Mouse (Mus musculus): ENCODE results near the gene Zzz3. TPM values are rescaled to one million over a fixed set of nuclear protein-coding genes. Genes with fewer than 3 reads are reported as not detected.

Gene Zzz3
- total RNA-seq, 2 experiments from 2014 or later, result 45.3 to 45.7 TPM

- no peak for TF ChIP-seq CTCF (conservative IDR thresholded peaks at IDR 0.05)
- DNase-seq (ENCODE audit: low spot score in 2 of 2), result no peak
- H3K27ac ChIP-seq, result peak overlapping the region; percentile 28; the same call in 1 of the 2 replicates
- no peak overlapping the region for H3K4me3 ChIP-seq
Measured at GRCm38 (mm10) chr3:152462038-152462547, 66.8 kb downstream of the Zzz3 start.

DNA sequence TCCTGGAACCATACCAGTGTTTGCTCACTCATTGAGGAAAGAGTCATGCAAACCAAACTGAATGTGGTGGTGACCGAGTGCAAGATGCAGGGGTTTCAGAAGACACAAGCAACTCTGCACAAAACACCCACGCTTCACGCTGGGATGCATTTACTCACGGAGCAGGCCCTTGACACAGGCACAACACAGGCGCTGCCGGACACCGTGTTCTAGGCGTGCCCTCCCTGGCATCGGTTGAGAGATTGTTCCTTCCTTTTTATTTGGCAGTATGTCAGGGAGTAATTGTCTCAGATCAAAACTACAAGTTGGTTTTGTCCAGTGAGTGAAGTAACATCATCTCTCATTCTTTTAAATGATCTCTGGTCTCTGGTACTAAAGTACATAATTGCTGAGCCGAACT lies 67.6 kb downstream of the Zzz3 start:
- Histone ChIP-seq H3K27ac (peak overlapping the region; percentile 28; the same call in 1 of the 2 replicates), H3K4me3 (no peak overlapping the region)
- TF ChIP-seq CTCF (conservative IDR thresholded peaks at IDR 0.05), result no peak
- no peak for DNase-seq (ENCODE audit: low spot score in 2 of 2)

- no peak for TF ChIP-seq CTCF (conservative IDR thresholded peaks at IDR 0.05)
- H3K4me3 ChIP-seq, result no peak overlapping the region
- DNase-seq (ENCODE audit: low spot score in 2 of 2), result no peak
- no peak overlapping the region for H3K27ac ChIP-seq
Measured at GRCm38 (mm10) chr3:152464462-152464861, 69.2 kb downstream of the Zzz3 start.

DNA sequence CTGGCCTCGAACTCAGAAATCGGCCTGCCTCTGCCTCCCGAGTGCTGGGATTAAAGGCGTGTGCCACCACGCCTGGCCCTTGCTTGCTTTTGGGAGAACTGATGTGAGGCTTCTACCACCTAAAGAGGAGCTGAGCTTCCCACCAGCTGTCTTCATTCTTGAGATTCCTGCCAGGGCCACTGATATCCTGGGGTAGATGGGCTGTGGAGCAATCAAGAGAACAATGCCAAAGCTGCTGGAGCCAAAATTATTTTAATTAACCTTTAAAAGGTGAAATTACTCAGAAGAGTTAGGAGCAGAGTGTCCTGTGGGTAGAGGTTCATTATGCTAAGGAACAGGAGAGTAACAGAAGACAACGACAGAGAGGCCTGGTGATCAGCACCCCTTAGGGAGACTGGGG lies 70.1 kb downstream of the Zzz3 start:
- Histone ChIP-seq H3K4me3 (no peak overlapping the region), H3K27ac (0 out of 2 replicates have a peak overlapping the region, but pooled peaks have one; percentile 7)
- no peak for TF ChIP-seq CTCF (conservative IDR thresholded peaks at IDR 0.05)
- no peak for DNase-seq (ENCODE audit: low spot score in 2 of 2)

GRCm38 (mm10) chr3:152466849-152467248 lies 71.6 kb downstream of the Zzz3 start:
- DNase-seq (ENCODE audit: low spot score in 2 of 2), result no peak
- H3K27ac ChIP-seq, result no peak overlapping the region
- no peak overlapping the region for H3K4me3 ChIP-seq
- TF ChIP-seq CTCF (conservative IDR thresholded peaks at IDR 0.05), result no peak

GRCm38 (mm10) chr3:152467312-152467711 lies 72.0 kb downstream of the Zzz3 start:
- H3K27ac ChIP-seq, result no peak overlapping the region
- no peak for DNase-seq (ENCODE audit: low spot score in 2 of 2)
- TF ChIP-seq CTCF (conservative IDR thresholded peaks at IDR 0.05), result no peak

GRCm38 (mm10) chr3:152468032-152468431 lies 72.8 kb downstream of the Zzz3 start:
- no peak for TF ChIP-seq CTCF (conservative IDR thresholded peaks at IDR 0.05)
- no peak overlapping the region for H3K4me3 ChIP-seq
- no peak for DNase-seq (ENCODE audit: low spot score in 2 of 2)

More at GRCm38 (mm10) chr3:152467312-152467711, 72.0 kb downstream of the Zzz3 start:
- no peak overlapping the region for H3K4me3 ChIP-seq

GRCm38 (mm10) chr3:152468569-152469041 lies 73.3 kb downstream of the Zzz3 start:
- no peak for TF ChIP-seq CTCF (conservative IDR thresholded peaks at IDR 0.05)
- Histone ChIP-seq H3K27ac (no peak overlapping the region), H3K4me3 (no peak overlapping the region)
- DNase-seq (ENCODE audit: low spot score in 2 of 2), result no peak

More at GRCm38 (mm10) chr3:152468032-152468431, 72.8 kb downstream of the Zzz3 start:
- no peak overlapping the region for H3K27ac ChIP-seq

DNA sequence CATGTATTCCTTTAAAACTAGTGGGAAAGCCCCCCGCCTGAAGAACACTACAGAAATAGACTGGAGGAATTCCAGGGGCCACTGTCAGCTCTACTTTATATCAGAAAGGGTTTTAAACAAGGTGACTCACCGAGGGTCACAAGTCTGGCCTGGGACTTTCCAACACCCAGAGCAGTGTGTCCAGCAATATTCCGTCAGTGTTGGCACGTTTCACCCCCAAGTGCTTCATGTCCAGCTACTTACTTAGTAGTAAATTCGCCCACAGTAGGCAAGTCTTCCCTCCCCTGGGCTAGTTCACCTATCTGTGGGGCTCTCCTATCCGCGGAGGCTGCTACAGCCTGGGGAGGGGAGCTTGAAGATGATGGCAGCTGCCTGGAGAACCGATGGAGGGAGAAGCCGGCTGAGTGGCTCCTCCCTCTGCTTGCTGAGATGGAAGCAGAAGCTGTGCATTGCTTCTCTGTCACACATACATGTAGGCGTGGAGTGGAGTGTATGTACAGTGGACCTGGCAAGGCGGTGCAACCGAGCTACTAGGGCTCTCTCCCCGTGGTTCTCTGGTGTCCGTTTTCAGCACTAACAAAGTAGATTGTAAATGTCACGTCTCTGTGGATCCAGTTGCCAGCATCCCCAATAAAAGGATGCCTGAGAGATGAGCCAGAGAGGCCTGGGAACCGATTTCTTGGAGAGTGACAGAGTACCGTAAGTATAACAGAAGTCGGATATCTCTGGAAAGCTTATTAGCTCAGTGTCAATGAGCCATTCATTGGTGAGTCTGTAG lies 74.3 kb downstream of the Zzz3 start:
- TF ChIP-seq CTCF (conservative IDR thresholded peaks at IDR 0.05), result no peak
- no peak for DNase-seq (ENCODE audit: low spot score in 2 of 2)
- Histone ChIP-seq H3K4me3 (no peak overlapping the region), H3K27ac (peak overlapping the region; percentile 51; the same call in 1 of the 2 replicates)

DNA sequence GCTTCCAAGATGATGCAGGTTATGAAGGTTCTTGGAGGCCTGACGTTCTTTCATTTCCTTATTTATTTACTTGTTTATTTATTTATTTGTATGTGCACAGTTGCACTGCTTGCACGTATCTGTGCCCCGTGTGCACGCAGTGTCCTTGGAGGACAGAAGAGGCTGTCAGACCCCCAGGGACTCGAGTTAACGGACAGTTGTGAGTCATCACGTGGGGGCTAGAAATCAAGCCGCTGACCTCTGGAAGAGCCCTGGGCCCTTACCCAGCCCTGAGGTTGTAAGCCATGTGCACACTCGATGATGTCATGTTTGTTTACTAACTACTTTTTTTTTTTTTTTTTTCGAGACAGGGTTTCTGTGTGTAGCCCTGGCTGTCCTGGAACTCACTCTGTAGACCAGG lies 75.1 kb downstream of the Zzz3 start:
- H3K4me3 ChIP-seq, result no peak overlapping the region
- TF ChIP-seq CTCF (conservative IDR thresholded peaks at IDR 0.05), result no peak
- H3K27ac ChIP-seq, result no peak overlapping the region
- DNase-seq (ENCODE audit: low spot score in 2 of 2), result no peak

DNA sequence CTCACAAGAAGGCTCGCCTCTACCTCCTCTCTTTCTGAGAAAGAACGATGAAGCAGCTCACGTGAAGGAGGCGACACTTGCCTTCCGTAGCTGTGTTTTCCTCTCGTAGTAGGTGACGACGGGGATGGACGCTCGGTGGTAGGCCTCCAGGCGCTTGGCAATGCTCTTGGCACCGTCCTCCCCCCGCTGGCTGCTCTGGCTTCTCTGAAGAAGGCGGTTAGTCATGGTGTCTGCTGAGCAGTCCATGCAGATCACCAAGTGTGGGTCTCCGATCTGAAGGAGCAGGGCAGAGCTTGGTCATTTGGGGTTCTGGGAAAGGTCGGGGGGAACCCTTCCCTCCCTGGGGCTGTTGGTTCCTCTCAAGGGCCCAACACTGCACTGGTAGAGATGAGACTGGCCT lies 77.4 kb downstream of the Zzz3 start:
- H3K4me3 ChIP-seq, result no peak overlapping the region
- TF ChIP-seq CTCF (conservative IDR thresholded peaks at IDR 0.05), result no peak
- no peak for DNase-seq (ENCODE audit: low spot score in 2 of 2)
- no peak overlapping the region for H3K27ac ChIP-seq

DNA sequence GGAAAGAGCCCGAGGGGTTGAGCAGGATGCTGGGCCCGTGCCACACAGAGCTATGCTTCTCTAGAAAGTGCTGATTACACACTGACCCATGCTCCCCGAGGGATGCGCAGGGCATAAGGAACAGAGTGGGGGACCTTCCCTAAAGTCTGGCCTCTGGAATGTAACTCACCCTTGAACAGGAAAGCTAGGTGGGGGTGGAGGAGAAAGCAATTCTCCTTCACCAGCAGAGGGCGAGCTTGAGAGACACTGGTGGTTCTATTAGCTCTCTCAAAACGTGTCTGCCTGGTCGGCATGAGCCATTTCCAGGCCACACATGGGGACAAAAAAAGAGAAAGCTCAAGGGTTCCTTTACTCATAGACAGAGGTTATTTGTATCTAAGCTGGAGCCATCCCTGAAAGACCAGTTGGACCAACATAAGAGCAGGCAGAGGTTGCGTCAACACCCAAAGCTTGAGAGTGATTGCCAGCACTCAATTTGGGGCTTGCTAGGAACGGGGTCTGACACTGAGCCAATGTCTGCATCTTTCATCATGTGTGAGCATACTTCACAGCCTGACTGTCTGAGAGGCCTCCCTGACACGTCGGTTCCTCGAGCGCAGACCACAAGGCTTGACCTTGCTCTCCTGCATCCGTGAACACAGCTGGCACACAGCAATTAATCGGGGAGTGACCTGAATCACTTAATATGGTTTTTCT lies 79.5 kb downstream of the Zzz3 start:
- no peak overlapping the region for H3K4me3 ChIP-seq
- peak; percentile 56 to 70 for DNase-seq (ENCODE audit: low spot score in 2 of 2)
- H3K27ac ChIP-seq, result no peak overlapping the region
- peak; percentile 83 for TF ChIP-seq CTCF (conservative IDR thresholded peaks at IDR 0.05)

DNA sequence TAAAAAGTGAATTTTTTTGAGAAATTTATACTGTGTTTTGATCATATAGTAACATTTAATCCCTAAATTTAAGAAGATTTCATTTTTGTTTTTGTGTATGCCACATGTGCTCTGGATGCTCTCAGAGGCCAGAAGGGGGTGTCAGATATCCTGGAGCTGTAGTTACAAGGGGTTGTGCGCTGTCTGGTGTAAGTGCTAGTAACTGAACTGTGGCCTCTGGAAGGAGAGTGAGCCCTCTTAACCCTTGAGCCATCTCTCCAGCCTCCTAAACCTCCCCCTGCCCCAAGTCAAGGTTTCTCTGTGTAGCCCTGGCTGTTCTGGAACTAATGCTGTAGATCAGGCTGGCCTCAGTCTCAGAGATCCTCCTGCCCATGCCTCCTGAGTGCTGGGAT lies 80.0 kb downstream of the Zzz3 start:
- no peak for TF ChIP-seq CTCF (conservative IDR thresholded peaks at IDR 0.05)
- no peak for DNase-seq (ENCODE audit: low spot score in 2 of 2)
- H3K4me3 ChIP-seq, result no peak overlapping the region
- H3K27ac ChIP-seq, result no peak overlapping the region
